Mouse (Mus musculus): Measurements from ENCODE around the gene Dab1.

GRCm38 (mm10) chr4:103630177-103630576 is 11.0 kb downstream of the Dab1 start:
- TF ChIP-seq CTCF (IDR thresholded peaks at IDR 0.05; ENCODE audit: control insufficient read depth, insufficient read depth, low read length) (no peak), POLR2A (IDR thresholded peaks at IDR 0.05; ENCODE audit: borderline replicate concordance, control insufficient read depth, low read depth, low read length) (no peak)
